Mouse (Mus musculus): ENCODE results near the gene Eif4e3.

DNA sequence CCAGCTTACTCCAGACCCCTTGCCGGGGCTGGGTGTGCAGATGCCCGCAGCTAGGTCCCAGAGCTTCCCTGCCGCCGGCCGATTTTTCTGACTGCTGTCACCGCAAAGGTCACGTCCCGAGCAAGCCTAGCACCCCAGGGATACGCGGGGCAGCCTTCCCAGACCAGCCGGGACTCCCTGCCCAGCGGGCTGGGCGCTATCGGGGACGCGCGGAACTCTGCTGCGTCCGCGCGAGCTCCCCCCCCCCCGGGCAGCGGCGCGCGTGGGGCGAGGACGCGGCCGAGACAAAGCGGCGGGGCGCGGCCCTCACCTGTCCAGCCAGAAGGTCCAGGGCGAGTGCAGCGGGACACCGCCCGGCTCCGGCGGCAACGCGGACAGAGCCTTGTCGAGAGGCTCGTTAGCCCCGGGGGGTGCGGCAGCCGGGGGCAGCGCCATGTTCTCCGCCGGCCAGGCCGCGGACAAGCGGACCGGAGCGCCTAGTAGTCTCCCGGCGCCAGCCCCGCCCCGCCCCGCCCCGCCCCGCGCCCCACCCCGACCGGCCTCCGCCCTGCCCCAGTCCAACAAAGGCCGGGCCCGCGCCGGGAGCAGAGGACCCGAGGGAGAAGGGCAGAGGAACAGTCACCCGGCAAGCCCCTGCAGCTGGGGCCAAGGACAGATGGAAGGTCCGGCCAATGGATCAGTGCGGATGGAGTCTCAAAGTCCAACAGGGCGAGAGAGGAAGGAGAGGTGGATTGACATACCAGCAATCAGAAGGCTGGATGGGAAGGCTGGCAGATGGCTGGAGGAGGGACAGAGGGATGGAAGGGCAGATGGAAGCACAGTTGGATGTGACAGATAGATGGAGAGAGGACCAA lies at the start of gene Eif4e3, which contains the start of gene Gm20696:
- TF ChIP-seq TAL1 (IDR thresholded peaks at IDR 0.05; ENCODE audit: low read length) (no peak), GATA1 (IDR thresholded peaks at IDR 0.05; ENCODE audit: low read length) (no peak)
